ENCODE assay signal across 1 mouse cellular context in genomic region chr9:21409592-21410317, GRCm38 (mm10).
TF ChIP-seq lines count a peak whose summit lies in the region.

No protein-coding gene starts in this region.

TF ChIP-seq in MEL, 35 proteins besides CTCF, POLR2A, EP300 and RAD21 (continued from another document):
- TF ChIP-seq ZC3H11A (IDR thresholded peaks at IDR 0.05; ENCODE audit: low read depth, low read length) (no peak), TBP (IDR thresholded peaks at IDR 0.05; ENCODE audit: low read depth, low read length) (peak; percentile 88), TAL1 (IDR thresholded peaks at IDR 0.05; ENCODE audit: low read length) (no peak), KAT2A (conservative IDR thresholded peaks at IDR 0.05; ENCODE audit: low read depth, low read length) (no peak), TCF12 (IDR thresholded peaks at IDR 0.05; ENCODE audit: low read depth, low read length) (no peak), CHD2 (IDR thresholded peaks at IDR 0.05; ENCODE audit: low read length) (no peak), ZNF384 (IDR thresholded peaks at IDR 0.05; ENCODE audit: low read depth, low read length) (no peak)
